Mouse (Mus musculus) brain, adult 2 months (tissue): Measurements from ENCODE around the gene Cyth2.

ENCODE experiments used
- DNase-seq: peaks from one replicate; pipeline ENCODE4 v3.0.0; 2011; ENCODE audit warnings: low read depth, low spot score

Gene Cyth2

DNA sequence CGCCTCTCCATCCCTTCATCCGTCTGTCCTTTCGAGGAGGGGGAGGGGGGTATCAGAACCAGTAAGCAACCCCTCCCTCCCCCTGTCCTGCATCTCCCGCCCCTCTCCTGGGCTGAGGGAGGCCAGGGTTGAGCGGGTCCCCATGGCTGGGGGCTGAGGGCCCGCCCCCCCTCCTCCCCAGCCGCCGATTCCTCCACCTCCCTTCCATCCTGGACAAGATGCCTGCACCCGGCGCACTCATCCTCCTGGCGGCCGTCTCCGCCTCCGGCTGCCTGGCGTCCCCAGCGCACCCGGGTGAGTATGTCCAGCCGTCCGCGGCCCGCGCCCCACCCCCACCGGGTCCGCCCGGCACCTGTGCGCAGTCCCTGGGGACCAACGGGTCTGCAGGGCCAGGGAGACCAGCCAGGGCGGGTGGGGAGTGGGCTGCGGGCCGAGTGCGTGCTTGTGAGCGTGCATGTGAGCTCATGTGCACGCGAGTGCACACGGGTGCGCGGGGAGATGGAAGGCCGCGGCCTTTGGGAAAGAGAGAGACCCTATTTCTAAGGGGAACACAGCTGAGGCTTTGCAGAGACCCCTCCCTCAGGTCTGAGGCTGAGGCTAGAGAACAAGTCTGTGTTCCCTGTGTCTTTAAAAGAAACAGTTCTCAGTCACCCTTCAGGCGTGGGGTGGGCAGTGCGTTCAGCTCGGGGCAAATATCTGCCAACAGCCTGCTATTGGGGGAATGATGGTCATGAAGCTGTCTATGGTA lies 28.8 kb downstream of the Cyth2 start:
- no peak for DNase-seq

DNA sequence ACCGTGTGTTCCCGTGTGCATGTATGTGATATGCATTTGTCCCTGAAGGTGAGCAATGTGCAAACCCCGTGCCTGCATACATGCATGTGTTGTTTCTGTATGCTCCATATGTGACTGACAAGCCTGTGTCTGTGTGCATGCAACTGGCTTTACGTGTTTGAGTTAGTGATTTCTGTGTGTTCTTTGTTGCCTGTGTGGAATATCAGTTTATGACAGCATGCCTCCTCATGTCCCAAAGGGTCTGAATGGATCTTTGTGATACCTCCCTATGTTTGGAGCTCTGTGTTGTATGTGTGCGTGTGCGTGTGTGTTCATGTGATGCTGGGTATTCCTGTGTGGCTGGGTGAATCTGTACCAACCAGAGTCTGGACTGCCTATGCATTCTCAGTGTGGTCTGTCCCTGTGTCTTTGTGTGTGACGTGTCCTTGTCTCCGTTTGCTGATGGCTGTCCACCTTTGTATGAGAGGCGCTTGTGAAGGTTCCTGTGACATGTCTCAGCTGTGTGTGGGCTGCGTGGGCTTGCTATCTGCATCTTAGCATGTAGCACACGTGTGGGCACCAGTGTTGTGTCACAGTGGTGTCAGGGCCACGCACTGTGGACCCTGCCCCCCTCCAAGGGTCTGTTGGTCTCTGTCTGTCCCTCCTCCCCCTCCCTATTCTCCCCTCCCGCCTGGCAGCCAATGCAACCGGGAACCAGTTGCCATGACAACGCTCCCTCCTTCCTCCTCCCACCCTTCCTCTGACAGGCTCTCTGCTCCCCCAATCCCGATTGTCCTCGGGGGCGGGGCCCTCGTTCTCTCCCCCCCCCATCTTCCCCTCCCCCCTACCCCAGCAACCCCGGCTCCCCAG lies 29.6 kb downstream of the Cyth2 start, which contains the start of gene Sult2b1:
Gene Sult2b1, minus strand, starts transcription at position 146 of the 849 bp plus-strand sequence.
- peak; percentile 99 for DNase-seq

DNA sequence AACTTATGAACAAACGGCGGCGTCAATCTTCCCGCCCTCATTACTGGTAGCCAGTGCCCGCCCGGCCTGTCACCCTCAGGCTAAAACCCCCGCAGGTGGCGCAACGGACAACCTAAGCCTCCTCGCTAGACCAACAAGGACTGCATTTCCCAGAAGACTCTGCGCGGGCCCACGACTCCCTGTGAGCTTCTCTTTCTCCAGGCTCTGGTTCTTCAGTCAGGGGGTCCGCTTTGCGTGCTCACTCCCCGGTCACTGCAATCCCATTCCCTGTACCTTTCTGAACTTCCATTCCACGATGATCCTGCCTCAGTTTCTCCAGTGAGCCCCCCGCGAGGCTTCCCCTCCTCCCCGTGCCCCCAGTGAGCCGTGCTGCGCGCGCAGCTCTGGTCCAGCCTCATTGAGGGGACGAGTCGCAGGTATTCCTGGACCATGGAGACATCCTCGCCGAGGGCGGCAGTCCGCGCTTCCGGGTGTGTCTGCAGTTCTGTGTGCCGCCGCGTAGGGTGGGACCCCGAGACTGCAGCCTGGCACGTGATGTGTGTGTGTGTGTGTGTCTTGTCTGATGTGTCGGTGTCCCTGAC lies 30.8 kb downstream of the Cyth2 start, which contains the start of gene Lmtk3:
Gene Lmtk3, plus strand, starts transcription at position 228 of the 581 bp plus-strand sequence.
- peak; percentile 93 for DNase-seq

DNA sequence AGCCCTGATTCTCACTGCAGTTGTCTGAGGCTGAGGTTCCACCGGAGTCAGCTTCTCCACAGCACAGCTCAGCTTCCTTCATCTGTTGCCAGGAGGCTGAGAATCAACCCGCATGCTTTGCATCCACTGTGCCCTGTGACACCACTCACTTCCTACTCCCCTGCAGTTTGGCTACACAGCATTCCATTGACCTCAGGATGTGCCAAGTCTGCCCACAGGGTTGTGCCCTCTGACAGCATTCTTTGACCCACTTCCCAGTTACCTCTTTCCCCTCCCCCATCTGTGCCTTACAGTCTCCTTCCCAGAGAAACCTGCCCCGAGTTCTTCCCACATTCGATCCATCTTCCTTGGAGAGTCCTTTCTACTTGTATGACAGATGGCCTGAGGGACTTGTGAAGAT lies 32.1 kb downstream of the Cyth2 start:
- no peak for DNase-seq

DNA sequence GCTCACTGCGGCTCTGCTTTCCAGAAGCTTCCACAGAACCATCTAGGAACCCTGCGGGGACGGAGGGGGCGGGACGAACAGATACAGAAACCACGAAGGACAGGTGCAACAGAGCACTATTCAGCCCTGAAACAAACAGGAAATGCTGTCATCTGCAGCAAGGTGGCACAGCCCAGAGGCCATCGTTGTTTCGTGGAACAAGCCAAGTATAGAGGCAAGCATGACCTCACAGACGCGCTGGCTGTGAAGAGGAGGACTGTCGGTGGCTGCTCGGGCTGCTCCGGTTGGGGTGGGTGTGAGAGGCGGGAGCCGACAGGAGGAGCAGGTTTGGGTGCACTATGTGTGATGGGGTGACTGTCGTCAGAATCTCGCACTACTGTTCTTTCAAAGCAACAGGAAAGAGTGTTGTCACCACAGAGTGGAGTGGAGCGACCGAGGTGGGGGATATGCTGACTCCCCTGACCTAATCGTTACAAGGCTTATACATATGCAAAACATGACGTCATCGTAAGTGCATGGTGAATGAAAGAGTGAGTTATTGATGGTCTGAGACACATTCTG lies 35.2 kb downstream of the Cyth2 start:
- peak; percentile 50 for DNase-seq

DNA sequence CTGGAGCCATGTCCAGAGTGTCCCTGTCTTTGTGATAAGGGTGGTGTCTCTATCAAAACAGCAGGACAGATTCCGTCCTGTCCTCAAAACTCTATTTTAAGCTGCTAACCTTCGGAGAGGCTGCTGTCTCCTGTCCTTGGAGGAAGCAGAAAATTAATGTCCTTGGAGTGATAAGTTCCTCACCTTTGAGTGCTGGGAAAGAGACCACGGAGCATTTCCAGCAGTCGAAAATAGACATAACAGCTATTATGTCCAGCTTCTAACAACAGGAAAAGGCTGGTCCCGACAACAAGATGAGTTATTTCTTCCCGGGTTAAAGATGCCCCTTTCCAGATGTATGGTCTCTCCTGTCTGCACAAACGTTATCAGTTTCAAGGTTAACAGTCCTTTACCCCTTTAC lies 39.1 kb downstream of the Cyth2 start:
- no peak for DNase-seq

DNA sequence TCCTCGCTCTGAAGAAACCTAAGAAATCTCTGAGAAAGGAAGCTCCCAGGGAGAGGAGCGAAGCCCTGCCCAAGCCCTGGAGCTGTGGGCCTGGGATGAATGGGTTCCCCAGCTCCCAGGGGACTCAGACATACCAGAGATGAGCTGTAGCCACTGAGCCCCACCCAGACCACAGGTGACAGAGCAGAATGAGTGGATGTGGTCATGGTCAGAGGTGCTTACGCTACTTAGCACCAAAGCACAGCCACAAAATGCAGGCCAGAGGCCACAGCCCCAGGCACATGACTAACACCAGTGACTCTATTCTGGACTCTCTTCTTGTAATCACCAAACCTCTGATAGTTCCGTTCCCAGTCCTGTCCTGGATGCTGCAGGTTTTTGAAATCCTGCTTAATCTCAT lies 43.3 kb downstream of the Cyth2 start:
- no peak for DNase-seq

DNA sequence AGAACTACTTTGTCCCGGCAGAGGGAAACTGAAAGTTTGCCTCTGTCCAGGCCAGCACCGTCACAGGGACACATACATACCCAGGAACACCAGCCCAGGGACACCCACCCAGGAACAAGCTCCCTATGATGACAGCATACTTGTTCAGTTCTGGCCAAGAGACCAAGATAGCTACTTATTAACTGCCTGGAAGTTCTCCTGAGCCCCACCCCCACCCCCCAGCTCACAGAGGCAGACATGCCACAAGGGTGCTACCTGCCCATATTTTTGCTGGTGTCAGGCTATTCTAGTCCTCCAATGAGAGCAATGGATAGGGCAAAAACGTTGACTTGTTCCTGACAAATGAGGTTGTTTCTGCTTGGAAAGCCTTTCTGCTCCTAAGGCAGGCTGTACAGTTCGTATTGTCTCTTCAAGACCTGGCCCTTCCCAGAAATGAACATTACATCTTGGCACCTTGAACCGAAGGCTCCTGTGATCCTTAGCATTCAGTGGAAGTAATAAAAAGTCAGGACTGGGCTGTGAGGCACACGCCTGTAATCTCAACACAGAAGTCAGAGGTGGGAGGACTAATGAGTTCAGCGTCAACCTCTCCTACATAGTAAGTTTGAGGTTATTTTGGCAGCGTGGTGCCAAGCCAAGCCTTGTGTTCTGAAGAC lies 43.8 kb downstream of the Cyth2 start:
- no peak for DNase-seq

DNA sequence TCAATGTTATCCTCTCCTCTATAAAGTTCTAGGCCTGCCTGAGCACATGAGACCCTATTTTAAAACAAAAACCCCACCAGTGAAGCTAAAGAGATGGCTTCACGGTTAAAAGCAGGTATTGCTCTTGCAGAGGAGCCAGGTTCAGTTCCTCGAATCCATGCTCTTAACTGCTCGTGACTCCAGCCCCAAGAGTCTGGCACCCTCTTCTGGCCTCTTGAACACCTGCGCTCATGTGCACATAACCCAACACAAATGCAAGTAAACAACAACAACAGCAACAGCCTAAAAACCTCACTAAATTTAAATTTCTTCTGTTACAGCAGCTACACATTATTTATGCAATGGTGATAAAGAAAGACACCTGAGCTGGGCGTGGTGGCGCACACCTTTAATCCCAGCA lies 46.9 kb downstream of the Cyth2 start:
- DNase-seq = no peak

DNA sequence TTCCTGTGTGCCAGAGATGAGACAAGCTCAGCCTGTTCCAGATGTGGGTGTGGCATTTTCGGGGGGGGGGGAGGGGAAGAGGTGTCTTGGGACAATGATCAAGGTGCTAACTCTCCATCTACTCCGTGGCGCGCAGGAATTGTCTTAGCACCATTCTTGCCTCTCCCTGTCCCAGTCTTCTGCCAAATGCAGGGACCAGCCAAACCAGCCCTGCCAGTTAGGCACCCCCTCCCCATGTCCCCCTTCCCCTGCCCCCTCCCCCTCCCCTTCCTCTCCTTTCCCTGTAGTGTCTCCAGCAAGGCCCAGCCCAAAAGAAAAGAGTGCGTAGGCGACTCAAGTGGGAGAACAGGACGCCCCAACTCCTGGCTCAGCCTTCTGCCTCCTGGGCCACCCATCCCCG lies 47.6 kb downstream of the Cyth2 start:
- DNase-seq = no peak

DNA sequence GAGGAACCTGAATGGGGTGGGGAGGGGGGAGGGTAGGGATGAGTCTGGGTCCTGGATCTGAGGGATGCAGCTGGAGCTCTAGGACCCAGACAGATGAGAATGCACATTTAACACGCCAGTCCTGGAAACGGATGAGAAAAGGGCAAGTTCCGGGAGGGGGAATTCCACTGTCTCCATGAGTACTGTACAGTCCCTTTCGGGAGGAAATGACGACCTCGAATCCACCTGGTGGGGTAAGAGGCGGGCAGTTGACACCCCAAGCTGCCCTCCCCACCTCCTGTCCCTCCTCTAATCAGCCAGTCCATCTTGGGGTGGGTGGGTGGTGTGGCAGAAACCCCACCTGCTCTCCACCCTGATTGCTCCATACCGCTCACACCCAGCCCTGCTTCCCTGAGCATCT lies 48.4 kb downstream of the Cyth2 start:
- no peak for DNase-seq

DNA sequence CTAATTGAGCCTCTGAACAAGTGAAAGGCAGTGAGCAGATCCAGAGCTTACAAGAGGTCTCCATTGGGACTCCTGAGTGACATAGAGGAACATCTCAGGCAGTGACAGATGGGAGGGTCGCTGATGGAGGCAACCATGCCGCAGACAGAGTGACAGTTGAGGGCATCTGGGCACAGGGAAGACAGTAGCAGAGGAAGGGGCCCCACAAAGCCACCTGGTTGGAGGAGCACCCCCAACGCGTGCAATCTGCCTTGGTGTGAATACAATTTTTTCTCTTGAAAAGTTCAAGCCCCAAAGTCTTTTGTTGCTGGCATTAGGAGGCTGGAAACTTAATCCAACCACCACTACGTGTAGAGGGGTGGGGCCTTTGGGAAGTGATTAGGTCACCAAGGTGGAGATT lies 54.2 kb downstream of the Cyth2 start:
- no peak for DNase-seq

DNA sequence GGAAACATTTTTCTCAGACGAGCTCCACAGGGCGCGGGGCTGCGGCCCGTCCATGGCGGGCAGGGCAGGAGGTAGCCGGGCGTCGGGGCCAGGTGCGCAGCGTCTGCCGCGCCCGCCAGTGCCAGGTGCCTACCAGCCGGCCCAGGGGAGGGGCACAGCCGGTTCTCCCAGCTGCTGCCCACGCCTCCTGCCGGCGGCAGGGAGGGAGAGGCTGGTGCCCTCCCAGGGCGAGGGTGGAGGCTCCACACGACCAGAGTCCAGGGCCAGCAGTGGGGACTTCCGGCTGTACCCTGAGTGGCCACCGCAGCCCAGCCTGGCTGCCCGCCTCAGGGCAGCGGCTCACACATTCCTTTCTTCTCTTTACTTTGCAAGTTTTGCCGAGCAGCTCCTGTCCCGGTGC lies 55.0 kb downstream of the Cyth2 start:
- DNase-seq = no peak
